Mouse (Mus musculus) Patski (cell line): ENCODE results near the gene Tex16. TPM values are rescaled to one million over a fixed set of nuclear protein-coding genes. Genes with fewer than 3 reads are reported as not detected.

ENCODE experiments used
- ATAC-seq: fragments of 100-300 bp; one replicate; pipeline ENCODE4 v1.8.0; 2021
- CTCF ChIA-PET: fragments of 350-600 bp; sonication (Branson Sonifier 250); formaldehyde crosslinking; loops from one replicate; lab custom pipeline; 2022; ENCODE audit warnings: inconsistent platforms; lab: Charles Lee
- POLR2A ChIA-PET: fragments of 350-600 bp; sonication (Branson Sonifier 250); formaldehyde crosslinking; loops from one replicate; lab custom pipeline; 2022; ENCODE audit warnings: antibody characterized with exemption, inconsistent platforms; lab: Charles Lee
- DNase-seq: peaks from one replicate; pipeline ENCODE4 v3.0.0-alpha.2; 2011; ENCODE audit warnings: low read depth, low spot score
- H3K27me3 ChIP-seq: fragments of 371-371 bp; one replicate; pipeline ENCODE4 v1.5.1; 2021
- CTCF ChIP-seq: fragments of 100-300 bp; IDR thresholded peaks from one replicate; pipeline ENCODE4 v1.5.1; 2021
- in situ Hi-C: fragments of 300-500 bp; cut with MboI; formaldehyde crosslinking; loops from 3 replicates; pipeline ENCODE4 v1.11.1; 2018; ENCODE audit warnings: low pct_unique_long_range_greater_than_20kb, mixed read lengths
- polyA plus RNA-seq: library from polyadenylated mRNA; unstranded; gene quantifications from one replicate; pipeline ENCODE4 v1.2.3, GENCODE M21; 2021

Gene Tex16
- polyA plus RNA-seq = not detected

GRCm38 (mm10) chrX:112010707-112011106, at the start of gene Tex16:
Gene Tex16, plus strand, starts transcription at chrX:112011007.
- peaks cover 51% of the 10 kb centered on the region for H3K27me3 ChIP-seq
- in situ Hi-C loops = no loop called here
- CTCF ChIA-PET = no interaction called here
- ATAC-seq = no peak
- DNase-seq = no peak
- POLR2A ChIA-PET = no interaction called here
- no peak for TF ChIP-seq CTCF

GRCm38 (mm10) chrX:111999661-112000060, 11.1 kb upstream of the Tex16 start:
- ATAC-seq (no peak), DNase-seq (no peak)
- POLR2A ChIA-PET = no interaction called here
- TF ChIP-seq CTCF = no peak
- CTCF ChIA-PET = no interaction called here
- in situ Hi-C loops = no loop called here
- H3K27me3 ChIP-seq = peaks cover 15% of the 10 kb centered on the region

Other genes with a start within 250 kb of the Tex16 start
- gene Gm45194, start 119.6 kb upstream of the Tex16 start, polyA plus RNA-seq = not detected
- not detected for gene 4933403O08Rik, start 228.0 kb downstream of the Tex16 start, polyA plus RNA-seq